Mouse (Mus musculus) lung, embryonic 16.5 days (tissue): Measurements from ENCODE around the gene Acadsb. TPM values are rescaled to one million over a fixed set of nuclear protein-coding genes. Genes with fewer than 3 reads are reported as not detected.

Experiments
- polyA plus RNA-seq: library from polyadenylated mRNA; unstranded; fragments of >200 nt; fragmentation: Nextera tagmentation; extraction: Ambion mirVana; gene quantifications from 2 replicates; pipeline ENCODE4 v1.2.1, GENCODE M21; 2015

Acadsb gene
- polyA plus RNA-seq, 1 experiment from 2014 or later: 207 TPM

Other genes with a start within 250 kb of the Acadsb start
- 0.01 TPM in 1 of 2 replicates, not detected in the other for gene 5430419D17Rik, start 236.2 kb upstream of the Acadsb start, polyA plus RNA-seq
- not detected in 2 replicates for gene Cuzd1, start 88.3 kb upstream of the Acadsb start, polyA plus RNA-seq
- 0.35 TPM in 1 of 2 replicates, not detected in the other for gene Fam24b, start 81.1 kb upstream of the Acadsb start, polyA plus RNA-seq
- gene Fam24a, start 76.7 kb upstream of the Acadsb start, polyA plus RNA-seq: not detected in 2 replicates
- 19.6 and 21.3 TPM in 2 replicates for gene 2310057M21Rik, start 47.8 kb upstream of the Acadsb start, polyA plus RNA-seq
- gene Pstk, start 39.5 kb upstream of the Acadsb start, polyA plus RNA-seq: 57.8 and 61.4 TPM in 2 replicates
- gene Ikzf5, start 80 bp upstream of the Acadsb start, polyA plus RNA-seq: 13.5 and 16.9 TPM in 2 replicates
- gene Hmx3, start 132.3 kb downstream of the Acadsb start, polyA plus RNA-seq: not detected in 2 replicates
- gene Hmx2, start 138.2 kb downstream of the Acadsb start, polyA plus RNA-seq: not detected in 2 replicates
- gene Bub3, start 149.6 kb downstream of the Acadsb start, polyA plus RNA-seq: 243 and 245 TPM in 2 replicates